Mouse (Mus musculus): ENCODE data around the gene Antxr1. TPM values are rescaled to one million over a fixed set of nuclear protein-coding genes. Genes with fewer than 3 reads are reported as not detected.

Gene Antxr1
- total and polyA plus RNA-seq, 3 experiments = 4.8 to 8.5 (median 6.5) TPM

- H3K4me1 ChIP-seq (ENCODE audit: control insufficient read depth, insufficient read depth, low read length) = 0 out of 2 replicates have a peak, but pooled peaks cover 1% of the 10 kb centered on the region
- intact Hi-C loops (cut with DNase I) = no loop called here
- H3K27ac ChIP-seq = no peak overlapping the region
- DNase-seq = no peak
- H3K9ac ChIP-seq (ENCODE audit: low read depth, low read length) = no peak overlapping the region
- no peak for TF ChIP-seq CTCF (IDR thresholded peaks at IDR 0.05)
- H3K27me3 ChIP-seq (ENCODE audit: control insufficient read depth, insufficient read depth, low read length) = no peaks in the 10 kb centered on the region
- no peaks in the 10 kb centered on the region for H3K36me3 ChIP-seq (ENCODE audit: control insufficient read depth, insufficient read depth, low read length)
- H3K79me2 ChIP-seq (replicated peaks; ENCODE audit: control insufficient read depth, insufficient read depth, low read length) = no peaks in the 10 kb centered on the region
- no peak overlapping the region for H3K4me3 ChIP-seq
- 66% methylated on average over 3 of the region's 3 CpGs for WGBS
Measured at GRCm38 (mm10) chr6:87184418-87184817, 151.2 kb downstream of the Antxr1 start.

GRCm38 (mm10) chr6:87183981-87184380 lies 151.6 kb downstream of the Antxr1 start:
- DNase-seq = no peak
- Histone ChIP-seq H3K9ac (ENCODE audit: low read depth, low read length) (no peak overlapping the region), H3K4me3 (no peak overlapping the region), H3K4me1 (ENCODE audit: control insufficient read depth, insufficient read depth, low read length) (0 out of 2 replicates have a peak, but pooled peaks cover 1% of the 10 kb centered on the region), H3K27me3 (ENCODE audit: control insufficient read depth, insufficient read depth, low read length) (no peaks in the 10 kb centered on the region), H3K36me3 (ENCODE audit: control insufficient read depth, insufficient read depth, low read length) (no peaks in the 10 kb centered on the region), H3K79me2 (replicated peaks; ENCODE audit: control insufficient read depth, insufficient read depth, low read length) (no peaks in the 10 kb centered on the region), H3K27ac (no peak overlapping the region)
- 70% methylated on average over 11 of the region's 11 CpGs for WGBS
- intact Hi-C loops (cut with DNase I) = no loop called here
- no peak for TF ChIP-seq POLR2A (IDR thresholded peaks at IDR 0.05; ENCODE audit: insufficient read depth, low read depth, low read length)
- TF ChIP-seq CTCF (IDR thresholded peaks at IDR 0.05) = no peak
- TF ChIP-seq EP300 (IDR thresholded peaks at IDR 0.05; ENCODE audit: insufficient read depth, low read depth, low read length) = no peak

GRCm38 (mm10) chr6:87183159-87183558 lies 152.5 kb downstream of the Antxr1 start:
- H3K9ac ChIP-seq (ENCODE audit: low read depth, low read length) = no peak overlapping the region
- no peaks in the 10 kb centered on the region for H3K27me3 ChIP-seq (ENCODE audit: control insufficient read depth, insufficient read depth, low read length)
- intact Hi-C loops (cut with DNase I) = no loop called here
- no peak overlapping the region for H3K27ac ChIP-seq
- TF ChIP-seq POLR2A (IDR thresholded peaks at IDR 0.05; ENCODE audit: insufficient read depth, low read depth, low read length) (no peak), EP300 (IDR thresholded peaks at IDR 0.05; ENCODE audit: insufficient read depth, low read depth, low read length) (no peak)
- 46% methylated on average over 8 of the region's 8 CpGs for WGBS
- H3K4me1 ChIP-seq (ENCODE audit: control insufficient read depth, insufficient read depth, low read length) = 0 out of 2 replicates have a peak, but pooled peaks cover 1% of the 10 kb centered on the region
- DNase-seq = peak; percentile 45 to 50
- H3K79me2 ChIP-seq (replicated peaks; ENCODE audit: control insufficient read depth, insufficient read depth, low read length) = no peaks in the 10 kb centered on the region
- H3K4me3 ChIP-seq = no peak overlapping the region
- no peaks in the 10 kb centered on the region for H3K36me3 ChIP-seq (ENCODE audit: control insufficient read depth, insufficient read depth, low read length)

GRCm38 (mm10) chr6:87182736-87183135 lies 152.9 kb downstream of the Antxr1 start:
- WGBS = 59% methylated on average over 6 of the region's 6 CpGs
- Histone ChIP-seq H3K4me1 (ENCODE audit: control insufficient read depth, insufficient read depth, low read length) (0 out of 2 replicates have a peak, but pooled peaks cover 1% of the 10 kb centered on the region), H3K4me3 (no peak overlapping the region), H3K79me2 (replicated peaks; ENCODE audit: control insufficient read depth, insufficient read depth, low read length) (no peaks in the 10 kb centered on the region), H3K9ac (ENCODE audit: low read depth, low read length) (no peak overlapping the region), H3K36me3 (ENCODE audit: control insufficient read depth, insufficient read depth, low read length) (no peaks in the 10 kb centered on the region), H3K27ac (no peak overlapping the region), H3K27me3 (ENCODE audit: control insufficient read depth, insufficient read depth, low read length) (no peaks in the 10 kb centered on the region)
- no peak for DNase-seq
- TF ChIP-seq EP300 (IDR thresholded peaks at IDR 0.05; ENCODE audit: insufficient read depth, low read depth, low read length) (no peak), POLR2A (IDR thresholded peaks at IDR 0.05; ENCODE audit: insufficient read depth, low read depth, low read length) (no peak), CTCF (IDR thresholded peaks at IDR 0.05) (no peak)
- intact Hi-C loops (cut with DNase I) = no loop called here

- no peaks in the 10 kb centered on the region for H3K36me3 ChIP-seq (ENCODE audit: control insufficient read depth, insufficient read depth, low read length)
- no peaks in the 10 kb centered on the region for H3K79me2 ChIP-seq (replicated peaks; ENCODE audit: control insufficient read depth, insufficient read depth, low read length)
- H3K4me1 ChIP-seq (ENCODE audit: control insufficient read depth, insufficient read depth, low read length) = peaks cover 3% of the 10 kb centered on the region
- H3K27ac ChIP-seq = no peak overlapping the region
- H3K27me3 ChIP-seq (ENCODE audit: control insufficient read depth, insufficient read depth, low read length) = no peaks in the 10 kb centered on the region
- TF ChIP-seq CTCF (IDR thresholded peaks at IDR 0.05) (no peak), POLR2A (IDR thresholded peaks at IDR 0.05; ENCODE audit: insufficient read depth, low read depth, low read length) (no peak), EP300 (IDR thresholded peaks at IDR 0.05; ENCODE audit: insufficient read depth, low read depth, low read length) (no peak)
- intact Hi-C loops (cut with DNase I) = no loop called here
- H3K9ac ChIP-seq (ENCODE audit: low read depth, low read length) = no peak overlapping the region
- 72% methylated on average over 3 of the region's 3 CpGs for WGBS
- DNase-seq = no peak
- H3K4me3 ChIP-seq = no peak overlapping the region
Measured at GRCm38 (mm10) chr6:87171461-87171860, 164.2 kb downstream of the Antxr1 start.

GRCm38 (mm10) chr6:87170875-87171274 lies 164.7 kb downstream of the Antxr1 start:
- DNase-seq = no peak
- Histone ChIP-seq H3K79me2 (replicated peaks; ENCODE audit: control insufficient read depth, insufficient read depth, low read length) (no peaks in the 10 kb centered on the region), H3K9ac (ENCODE audit: low read depth, low read length) (no peak overlapping the region), H3K36me3 (ENCODE audit: control insufficient read depth, insufficient read depth, low read length) (no peaks in the 10 kb centered on the region), H3K4me3 (no peak overlapping the region), H3K27me3 (ENCODE audit: control insufficient read depth, insufficient read depth, low read length) (no peaks in the 10 kb centered on the region), H3K27ac (no peak overlapping the region), H3K4me1 (ENCODE audit: control insufficient read depth, insufficient read depth, low read length) (peaks cover under 1% of the 10 kb centered on the region)
- intact Hi-C loops (cut with DNase I) = no loop called here
- TF ChIP-seq EP300 (IDR thresholded peaks at IDR 0.05; ENCODE audit: insufficient read depth, low read depth, low read length) = no peak
- no peak for TF ChIP-seq POLR2A (IDR thresholded peaks at IDR 0.05; ENCODE audit: insufficient read depth, low read depth, low read length)
- TF ChIP-seq CTCF (IDR thresholded peaks at IDR 0.05) = no peak
- WGBS = 77% methylated on average over 6 of the region's 6 CpGs
